Mouse (Mus musculus): Measurements from ENCODE around the gene Tmod1. TPM values are rescaled to one million over a fixed set of nuclear protein-coding genes. Genes with fewer than 3 reads are reported as not detected.

Gene Tmod1
- 1.3 TPM for polyA plus RNA-seq (2017; shearing (Covaris generic))

GRCm38 (mm10) chr4:46038892-46039751, at the start of gene Tmod1:
Gene Tmod1, plus strand, starts transcription at chr4:46038935.

GRCm38 (mm10) chr4:46138287-46139222, 99.8 kb downstream of the Tmod1 start, which contains the start of the genes Ncbp1 and Tstd2:
Gene Ncbp1, plus strand, starts transcription at chr4:46138613.
Gene Tstd2, minus strand, starts transcription at chr4:46138694.

Other genes with a start within 250 kb of the Tmod1 start
- 6.7 TPM for gene Aldh1b1, start 239.9 kb upstream of the Tmod1 start, polyA plus RNA-seq (2017; shearing (Covaris generic))
- gene Igfbpl1, start 212.0 kb upstream of the Tmod1 start, polyA plus RNA-seq (2017; shearing (Covaris generic)), result not detected
- not detected for gene Stra6l, start 190.3 kb upstream of the Tmod1 start, polyA plus RNA-seq (2017; shearing (Covaris generic))
- gene Ccdc180, start 148.6 kb upstream of the Tmod1 start, polyA plus RNA-seq (2017; shearing (Covaris generic)), result not detected
- gene Tdrd7, start 73.6 kb upstream of the Tmod1 start, polyA plus RNA-seq (2017; shearing (Covaris generic)), result 16.9 TPM
- 63.0 TPM for gene Ncbp1, start 99.7 kb downstream of the Tmod1 start, polyA plus RNA-seq (2017; shearing (Covaris generic))
- gene Tstd2, start 99.8 kb downstream of the Tmod1 start, polyA plus RNA-seq (2017; shearing (Covaris generic)), result 53.8 TPM
- gene Xpa, start 157.4 kb downstream of the Tmod1 start, polyA plus RNA-seq (2017; shearing (Covaris generic)), result 9.0 TPM

All from activated CD4-positive, CD25-positive, alpha-beta regulatory T cell, adult 9 weeks (primary cell).